Mouse (Mus musculus) stomach, embryonic 14.5 days (tissue): ENCODE measurements at regions not wholly inside any gene's neighbourhood (a gene's known extent, or its start where the extent isn't known, plus 50 kb on each side); places are given as distances from the start of the nearest gene placed in this dataset.

Source experiments
- ATAC-seq: fragments of 200-750 bp; cut with Nextera tagmentation; 2 replicates; pipeline ENCODE4 v1.8.0; 2017; ENCODE audit warnings: low read depth, moderate TSS enrichment; ENCODE audit not compliant: insufficient number of reproducible peaks, insufficient read depth, low FRiP score
- H3K27ac ChIP-seq: fragments of 300-500 bp; sonication (generic); 2 replicates; pipeline ENCODE4 v1.5.1; 2014; ENCODE audit warnings: mild to moderate bottlenecking, low read length, moderate library complexity, mixed read lengths
- H3K27me3 ChIP-seq: fragments of 300-500 bp; sonication (generic); 2 replicates; pipeline ENCODE4 v1.6.1; 2014; ENCODE audit warnings: low read length, control low read depth, mixed read lengths; ENCODE audit not compliant: control insufficient read depth, insufficient read depth
- H3K36me3 ChIP-seq: fragments of 300-500 bp; sonication (generic); 2 replicates; pipeline ENCODE4 v1.6.1; 2014; ENCODE audit warnings: mild to moderate bottlenecking, control low read depth, low read length, moderate library complexity, mixed read lengths; ENCODE audit not compliant: control insufficient read depth, insufficient read depth
- H3K4me1 ChIP-seq: fragments of 300-500 bp; sonication (generic); 2 replicates; pipeline ENCODE4 v1.6.1; 2014; ENCODE audit warnings: low read length, control low read depth, mixed read lengths; ENCODE audit not compliant: control insufficient read depth, insufficient read depth
- H3K4me2 ChIP-seq: fragments of 300-500 bp; sonication (generic); replicated peaks from 2 replicates; pipeline ENCODE4 v1.6.1; 2014; ENCODE audit warnings: low read depth, low read length, control low read depth
- H3K4me3 ChIP-seq: fragments of 300-500 bp; sonication (generic); 2 replicates; pipeline ENCODE4 v1.5.1; 2014; ENCODE audit warnings: low read depth, low read length, control low read depth
- H3K9ac ChIP-seq: fragments of 300-500 bp; sonication (generic); replicated peaks from 2 replicates; pipeline ENCODE4 v1.6.1; 2014; ENCODE audit warnings: low read depth, mild to moderate bottlenecking, control low read depth, low read length, moderate library complexity, mixed read lengths
- H3K9me3 ChIP-seq: fragments of 300-500 bp; sonication (generic); 2 replicates; pipeline ENCODE4 v1.6.1; 2016; ENCODE audit warnings: low read depth, low read length, control low read depth; ENCODE audit not compliant: control insufficient read depth
- WGBS: fragments of 180-500 bp; shearing (Covaris S2); extraction: QIAGEN DNeasy Blood & Tissue Kit; methylation state at CpG from one replicate; pipeline ENCODE4 v1.1.7; 2014; 5-methylcytosine and 5-hydroxymethylcytosine counted together

GRCm38 (mm10) chr3:159689743-159690142 is 90.8 kb downstream of the Rpe65 start:
- no peak overlapping the region for H3K4me3 ChIP-seq
- no peak for ATAC-seq
- no peaks in the 10 kb centered on the region for H3K36me3 ChIP-seq
- H3K27me3 ChIP-seq = no peaks in the 10 kb centered on the region
- H3K27ac ChIP-seq = no peak overlapping the region
- no peak overlapping the region for H3K4me2 ChIP-seq
- no peaks in the 10 kb centered on the region for H3K9me3 ChIP-seq
- no peaks in the 10 kb centered on the region for H3K4me1 ChIP-seq
- H3K9ac ChIP-seq = no peak overlapping the region

DNA sequence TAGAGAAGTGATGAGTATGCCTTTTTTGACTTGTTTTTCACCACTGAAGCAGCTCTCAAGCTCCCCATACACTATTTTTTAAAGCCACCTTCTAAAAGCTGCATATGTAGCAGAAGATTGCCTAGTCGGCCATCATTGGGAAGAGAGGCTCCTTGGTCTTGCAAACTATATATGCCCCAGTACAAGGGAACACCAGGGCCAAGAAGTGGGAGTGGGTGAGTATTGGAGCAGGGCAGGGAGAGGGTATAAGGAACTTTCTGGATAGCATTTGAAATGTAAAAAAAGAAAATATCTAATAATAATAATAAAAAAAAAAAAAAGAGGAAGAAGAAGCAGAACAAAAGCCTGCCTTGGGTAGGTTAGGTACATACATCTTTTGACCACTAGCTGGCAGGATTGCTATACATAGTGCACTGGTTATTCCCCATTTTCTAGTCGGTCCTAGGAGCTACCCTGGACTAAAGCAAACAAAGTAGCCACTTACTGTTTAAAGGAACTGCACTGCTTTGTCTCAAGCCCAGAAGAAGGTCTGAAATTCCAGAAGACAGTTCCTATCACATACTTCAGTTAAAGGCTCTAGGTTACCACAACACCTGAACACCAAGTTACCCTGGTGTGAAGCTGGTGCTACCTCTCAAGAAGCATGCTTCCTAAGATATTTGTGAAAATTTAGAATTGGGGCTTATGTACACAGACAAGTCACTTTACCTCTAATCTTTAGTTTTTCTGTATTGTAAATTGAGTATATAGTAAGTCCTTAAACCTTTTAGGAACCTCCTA is 114.9 kb upstream of the Wls start:
- no peaks in the 10 kb centered on the region for H3K36me3 ChIP-seq
- H3K4me2 ChIP-seq = no peak overlapping the region
- H3K4me1 ChIP-seq = no peaks in the 10 kb centered on the region
- no peak overlapping the region for H3K27ac ChIP-seq
- no peak overlapping the region for H3K4me3 ChIP-seq
- H3K9me3 ChIP-seq = no peaks in the 10 kb centered on the region
- peak; percentile 82 for ATAC-seq
- H3K9ac ChIP-seq = no peak overlapping the region
- 26% methylated on average over 2 of the region's 2 CpGs for WGBS
- H3K27me3 ChIP-seq = no peaks in the 10 kb centered on the region

- no peaks in the 10 kb centered on the region for H3K9me3 ChIP-seq
- WGBS = 41% methylated on average over 1 of the region's 1 CpGs
- ATAC-seq = no peak
Measured at GRCm38 (mm10) chr3:159732201-159732600, 107.3 kb upstream of the Wls start.

DNA sequence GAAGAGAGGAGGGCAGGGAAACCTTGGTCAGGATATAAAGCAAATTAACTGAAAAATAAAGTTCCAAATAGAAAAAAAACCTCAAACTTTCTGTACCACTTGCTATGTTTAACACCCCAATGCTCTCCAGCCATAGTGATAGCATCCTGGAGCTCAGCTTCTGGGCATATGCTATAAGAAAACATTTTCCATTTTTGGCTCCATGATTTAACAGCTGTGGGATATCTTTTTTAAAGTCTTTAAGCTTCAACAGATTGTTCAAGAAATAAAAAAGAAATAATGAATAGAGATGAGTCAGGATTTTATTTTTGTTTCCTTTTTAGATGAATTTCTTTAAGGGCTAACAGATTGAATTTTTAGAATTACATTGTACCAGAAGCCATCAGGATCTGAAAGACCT is 106.3 kb upstream of the Wls start:
- Histone ChIP-seq H3K36me3 (no peaks in the 10 kb centered on the region), H3K9me3 (no peaks in the 10 kb centered on the region), H3K4me2 (no peak overlapping the region), H3K9ac (no peak overlapping the region), H3K27ac (no peak overlapping the region), H3K4me1 (no peaks in the 10 kb centered on the region), H3K4me3 (no peak overlapping the region), H3K27me3 (no peaks in the 10 kb centered on the region)
- ATAC-seq = no peak

More at GRCm38 (mm10) chr3:159732201-159732600, 107.3 kb upstream of the Wls start:
- H3K27ac ChIP-seq = no peak overlapping the region
- H3K36me3 ChIP-seq = no peaks in the 10 kb centered on the region
- H3K27me3 ChIP-seq = no peaks in the 10 kb centered on the region
- no peak overlapping the region for H3K9ac ChIP-seq
- no peak overlapping the region for H3K4me2 ChIP-seq
- no peak overlapping the region for H3K4me3 ChIP-seq
- no peaks in the 10 kb centered on the region for H3K4me1 ChIP-seq

- Histone ChIP-seq H3K4me1 (no peaks in the 10 kb centered on the region), H3K4me2 (no peak overlapping the region), H3K36me3 (no peaks in the 10 kb centered on the region), H3K9ac (no peak overlapping the region), H3K4me3 (no peak overlapping the region), H3K27me3 (no peaks in the 10 kb centered on the region), H3K9me3 (no peaks in the 10 kb centered on the region), H3K27ac (no peak overlapping the region)
- WGBS = 100% methylated on average over 1 of the region's 1 CpGs
- no peak for ATAC-seq
Measured at GRCm38 (mm10) chr3:159734547-159734946, 104.9 kb upstream of the Wls start.

- no peaks in the 10 kb centered on the region for H3K27me3 ChIP-seq
- H3K9ac ChIP-seq = no peak overlapping the region
- 65% methylated on average over 1 of the region's 1 CpGs for WGBS
- H3K36me3 ChIP-seq = no peaks in the 10 kb centered on the region
- H3K4me1 ChIP-seq = no peaks in the 10 kb centered on the region
- ATAC-seq = no peak
- H3K4me3 ChIP-seq = no peak overlapping the region
- H3K4me2 ChIP-seq = no peak overlapping the region
- no peaks in the 10 kb centered on the region for H3K9me3 ChIP-seq
- no peak overlapping the region for H3K27ac ChIP-seq
Measured at GRCm38 (mm10) chr3:159736070-159736469, 103.4 kb upstream of the Wls start.

GRCm38 (mm10) chr3:159740600-159741279 is 98.7 kb upstream of the Wls start:
- no peak for ATAC-seq
- H3K4me2 ChIP-seq = no peak overlapping the region
- H3K9me3 ChIP-seq = no peaks in the 10 kb centered on the region
- no peak overlapping the region for H3K27ac ChIP-seq
- 53% methylated on average over 5 of the region's 5 CpGs for WGBS
- no peaks in the 10 kb centered on the region for H3K36me3 ChIP-seq
- H3K9ac ChIP-seq = no peak overlapping the region
- H3K4me3 ChIP-seq = no peak overlapping the region
- no peaks in the 10 kb centered on the region for H3K27me3 ChIP-seq
- no peaks in the 10 kb centered on the region for H3K4me1 ChIP-seq

GRCm38 (mm10) chr3:159741816-159742215 is 97.7 kb upstream of the Wls start:
- Histone ChIP-seq H3K36me3 (no peaks in the 10 kb centered on the region), H3K4me1 (no peaks in the 10 kb centered on the region), H3K27me3 (no peaks in the 10 kb centered on the region), H3K4me3 (no peak overlapping the region), H3K4me2 (no peak overlapping the region), H3K9ac (no peak overlapping the region), H3K9me3 (no peaks in the 10 kb centered on the region), H3K27ac (no peak overlapping the region)
- ATAC-seq = no peak

DNA sequence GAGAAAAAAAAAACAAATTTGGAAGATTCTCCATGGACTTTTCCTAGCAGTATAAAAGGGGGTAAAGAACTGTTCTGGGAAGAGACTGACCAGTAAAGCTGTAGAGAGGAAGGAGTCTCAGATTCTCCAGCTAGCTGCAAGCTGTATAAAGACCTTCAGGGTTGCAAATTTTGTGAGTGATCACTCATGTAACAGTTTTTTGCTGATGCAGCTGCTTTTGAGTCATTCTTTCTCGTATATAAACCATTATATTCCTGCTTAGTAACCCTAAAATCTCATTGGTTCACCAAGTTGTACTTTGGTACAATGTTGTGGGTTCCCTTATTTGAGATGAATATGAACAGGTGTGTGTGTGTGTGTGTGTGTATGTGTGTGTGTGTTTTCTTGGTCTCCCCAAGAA is 79.7 kb upstream of the Wls start:
- no peaks in the 10 kb centered on the region for H3K36me3 ChIP-seq
- 55% methylated on average over 1 of the region's 1 CpGs for WGBS
- H3K27ac ChIP-seq = no peak overlapping the region
- ATAC-seq = no peak
- H3K9ac ChIP-seq = no peak overlapping the region
- no peaks in the 10 kb centered on the region for H3K27me3 ChIP-seq
- no peak overlapping the region for H3K4me2 ChIP-seq
- H3K4me3 ChIP-seq = no peak overlapping the region
- no peaks in the 10 kb centered on the region for H3K4me1 ChIP-seq
- no peaks in the 10 kb centered on the region for H3K9me3 ChIP-seq
